Mouse (Mus musculus) thymus, adult 2 months (tissue): ENCODE results near the gene Misp. TPM values are rescaled to one million over a fixed set of nuclear protein-coding genes. Genes with fewer than 3 reads are reported as not detected.

ENCODE experiments used
- DNase-seq: peaks from one replicate; pipeline ENCODE4 v3.0.0; 2021
- H3K27ac ChIP-seq: fragments of 200-500 bp; 2 replicates; pipeline ENCODE4 v1.5.1; 2012; ENCODE audit warnings: low read length, control low read depth; ENCODE audit not compliant: control insufficient read depth, insufficient read depth
- H3K27me3 ChIP-seq: fragments of 200-500 bp; 2 replicates; pipeline ENCODE4 v1.6.1; 2012; ENCODE audit warnings: mild to moderate bottlenecking, low read length, moderate library complexity, mixed read lengths; ENCODE audit not compliant: control insufficient read depth, insufficient read depth
- H3K36me3 ChIP-seq: fragments of 200-500 bp; 2 replicates; pipeline ENCODE4 v1.6.1; 2012; ENCODE audit warnings: mild to moderate bottlenecking, low read length, moderate library complexity; ENCODE audit not compliant: control insufficient read depth, insufficient read depth
- H3K4me1 ChIP-seq: fragments of 200-500 bp; replicated peaks from 2 replicates; pipeline ENCODE4 v1.6.1; 2012; ENCODE audit warnings: low read length; ENCODE audit not compliant: control insufficient read depth, insufficient read depth
- H3K4me3 ChIP-seq: fragments of 200-500 bp; 2 replicates; pipeline ENCODE4 v1.5.1; 2012; ENCODE audit warnings: mild to moderate bottlenecking, low read length, control low read depth, moderate library complexity; ENCODE audit not compliant: control insufficient read depth, insufficient read depth
- CTCF ChIP-seq: fragments of 200-500 bp; IDR thresholded peaks from 2 replicates; pipeline ENCODE4 v1.5.1; 2012; ENCODE audit warnings: mild to moderate bottlenecking, control low read depth, low read length, moderate library complexity, borderline replicate concordance; ENCODE audit not compliant: control insufficient read depth, poor library complexity, insufficient read depth; ENCODE audit errors: extremely low read depth
- POLR2A ChIP-seq: fragments of 200-500 bp; IDR thresholded peaks from 2 replicates; pipeline ENCODE4 v1.6.1; 2012; ENCODE audit warnings: mild to moderate bottlenecking, low read length, control low read depth, moderate library complexity; ENCODE audit not compliant: control insufficient read depth, poor library complexity, insufficient read depth; ENCODE audit errors: extremely low read depth
- WGBS: fragments of 180-500 bp; shearing (Covaris S2); methylation state at CpG from one replicate; pipeline ENCODE4 v1.1.7; 2018; 5-methylcytosine and 5-hydroxymethylcytosine counted together
- polyA plus RNA-seq: library from polyadenylated mRNA; depleted of rRNA; stranded (reverse); fragments of >200 nt; gene quantifications from 2 replicates; pipeline ENCODE4 v1.2.3, GENCODE M21; 2012

Misp gene
- polyA plus RNA-seq, 1 experiment = 6.8 TPM

GRCm38 (mm10) chr10:79788386-79789158 is 32.2 kb upstream of the Misp start:
- H3K36me3 ChIP-seq = no peaks in the 10 kb centered on the region
- TF ChIP-seq CTCF (peak; percentile 52; the same call in 1 of the 2 replicates), POLR2A (no peak)
- H3K27ac ChIP-seq = peak overlapping the region; percentile 87
- WGBS = 3% methylated on average over 7 of the region's 7 CpGs
- no peaks in the 10 kb centered on the region for H3K27me3 ChIP-seq
- H3K4me1 ChIP-seq = peaks cover 48% of the 10 kb centered on the region
- H3K4me3 ChIP-seq = peak overlapping the region; percentile 31
- peak; percentile 76 for DNase-seq

DNA sequence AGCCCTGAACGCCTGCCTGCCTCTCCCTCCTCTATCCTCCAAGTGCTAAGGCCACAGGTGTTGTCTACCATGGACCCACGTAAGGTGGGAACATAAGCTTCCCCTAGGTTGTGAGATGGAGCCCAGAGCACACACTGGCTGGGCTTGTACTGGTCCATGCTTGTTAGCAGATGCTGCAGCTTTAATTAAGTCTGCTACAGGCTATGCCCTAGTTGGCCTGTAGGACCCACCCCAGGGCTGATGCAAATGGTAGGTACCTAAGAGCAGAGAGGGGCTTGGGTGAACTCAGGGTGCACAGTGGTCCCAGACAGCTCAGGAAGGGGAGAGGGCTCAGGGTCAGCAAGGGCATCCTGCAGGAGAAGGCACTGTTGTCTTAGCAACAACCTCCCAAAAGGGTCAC is 31.2 kb upstream of the Misp start:
- peak overlapping the region; percentile 87 for H3K27ac ChIP-seq
- H3K4me1 ChIP-seq = peaks cover 54% of the 10 kb centered on the region
- 33% methylated on average over 2 of the region's 2 CpGs for WGBS
- no peaks in the 10 kb centered on the region for H3K36me3 ChIP-seq
- TF ChIP-seq CTCF = no peak
- TF ChIP-seq POLR2A = no peak
- DNase-seq = no peak
- H3K27me3 ChIP-seq = no peaks in the 10 kb centered on the region
- H3K4me3 ChIP-seq = no peak overlapping the region

- WGBS = 63% methylated on average over 4 of the region's 4 CpGs
- Histone ChIP-seq H3K27me3 (no peaks in the 10 kb centered on the region), H3K36me3 (no peaks in the 10 kb centered on the region), H3K4me1 (peaks cover 52% of the 10 kb centered on the region), H3K27ac (peak within 1 kb of the TSS; percentile 87), H3K4me3 (no peak within 1 kb of the TSS)
- TF ChIP-seq POLR2A = no peak
- no peak for TF ChIP-seq CTCF
- DNase-seq = no peak
Measured at GRCm38 (mm10) chr10:79790861-79791260, 29.9 kb upstream of the Misp start, which contains the start of gene Prss57. TSS of gene Prss57 (minus strand) at chr10:79790961.

- Histone ChIP-seq H3K4me3 (no peak overlapping the region), H3K36me3 (no peaks in the 10 kb centered on the region), H3K27ac (no peak overlapping the region), H3K27me3 (no peaks in the 10 kb centered on the region), H3K4me1 (peaks cover 55% of the 10 kb centered on the region)
- WGBS = 90% methylated on average over 5 of the region's 5 CpGs
- TF ChIP-seq CTCF = no peak
- no peak for DNase-seq
Measured at GRCm38 (mm10) chr10:79792339-79793040, 28.3 kb upstream of the Misp start.

DNA sequence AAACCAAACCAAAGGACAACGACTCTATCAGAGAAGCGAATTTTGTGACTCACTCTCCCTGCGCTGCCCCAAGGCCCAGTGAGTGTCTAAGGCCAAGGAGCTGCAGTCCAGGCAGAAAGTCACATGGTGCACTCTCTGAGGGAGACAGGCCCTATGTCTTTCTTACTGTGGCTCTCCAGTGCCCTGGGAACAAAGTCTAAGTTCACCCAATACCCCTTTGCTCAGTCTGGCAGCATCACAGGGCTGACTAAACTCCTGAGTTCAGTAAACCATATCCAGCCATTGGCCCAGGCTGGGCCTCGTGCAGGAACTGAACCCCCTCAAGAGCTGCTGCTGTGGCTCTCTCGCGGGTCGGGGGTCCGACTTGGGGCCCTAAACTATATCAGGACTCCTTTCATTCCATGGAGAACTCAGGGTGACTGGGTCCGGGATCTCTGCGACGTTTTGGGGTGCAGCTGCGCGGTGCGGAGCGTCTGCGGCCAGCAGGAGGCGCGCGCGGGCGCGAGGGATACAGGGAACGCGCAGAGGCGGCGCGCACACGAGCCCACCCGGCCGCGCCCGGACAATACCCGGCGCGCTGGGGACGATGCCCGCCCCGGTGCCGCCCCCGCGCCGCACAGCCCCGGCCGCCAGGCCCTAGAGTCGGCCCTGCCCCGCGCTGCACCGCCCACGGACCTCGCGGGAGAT is 27.6 kb upstream of the Misp start, which contains the start of gene Palm:
TSS of gene Palm (plus strand) at position 522 of the 687 bp plus-strand sequence.
- Histone ChIP-seq H3K27ac (no peak within 1 kb of the TSS), H3K36me3 (no peaks in the 10 kb centered on the region), H3K4me3 (peak within 1 kb of the TSS; percentile 66), H3K4me1 (peaks cover 56% of the 10 kb centered on the region), H3K27me3 (no peaks in the 10 kb centered on the region)
- WGBS = 6% methylated on average over 51 of the region's 51 CpGs
- TF ChIP-seq POLR2A (no peak), CTCF (peak; percentile 93; the same call in 1 of the 2 replicates)
- peak; percentile 82 for DNase-seq
